Mouse (Mus musculus) retina, postnatal 1 day (tissue): ENCODE results near the gene Rapsn.

Experiments
- DNase-seq: peaks from one replicate; pipeline ENCODE4 v3.0.0-alpha.2; 2012

Gene Rapsn

DNA sequence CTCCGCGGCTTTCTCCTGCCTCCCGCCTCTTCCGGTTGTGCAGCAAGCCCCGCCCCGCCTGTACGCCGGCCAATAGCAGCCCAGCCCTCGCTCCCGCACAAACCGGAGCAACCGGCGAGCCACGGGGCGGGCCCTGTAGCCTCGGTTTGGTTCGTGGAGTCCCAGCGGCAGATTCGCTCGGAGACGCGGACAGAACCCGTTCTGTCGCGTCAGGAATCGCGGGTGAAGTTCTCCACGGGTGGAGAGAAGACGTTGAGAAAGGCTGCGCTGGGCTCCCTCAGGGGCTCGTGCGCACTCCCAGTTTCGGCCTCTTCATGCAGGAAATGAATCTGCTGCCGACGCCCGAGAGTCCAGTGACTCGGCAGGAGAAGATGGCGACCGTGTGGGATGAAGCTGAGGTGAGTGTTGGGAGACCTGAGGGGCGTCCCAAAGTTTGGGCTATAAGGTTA lies 18.5 kb downstream of the Rapsn start, which contains the start of gene Psmc3:
Psmc3 (plus strand) TSS at position 76 of the 449 bp plus-strand sequence.
- peak; percentile 96 for DNase-seq

DNA sequence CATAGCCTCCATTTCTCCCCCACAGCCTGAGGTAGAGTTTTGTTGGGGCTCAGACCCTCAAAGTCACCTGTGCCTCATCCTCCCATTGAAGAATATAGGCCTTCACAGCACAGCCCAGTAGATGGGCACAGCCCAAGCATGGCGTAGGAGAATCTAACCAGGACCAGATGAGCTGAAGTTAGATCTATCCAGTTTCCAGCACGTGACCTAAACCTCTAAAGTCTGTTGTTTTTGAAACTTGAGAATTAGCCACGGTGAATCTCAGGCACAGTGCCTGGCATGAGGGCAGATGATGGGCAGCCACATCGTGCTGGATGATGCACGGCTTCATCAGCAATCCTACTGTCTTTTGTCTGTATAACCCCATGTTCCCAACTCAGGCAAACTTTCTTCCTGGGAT lies 23.0 kb downstream of the Rapsn start:
- DNase-seq: no peak

DNA sequence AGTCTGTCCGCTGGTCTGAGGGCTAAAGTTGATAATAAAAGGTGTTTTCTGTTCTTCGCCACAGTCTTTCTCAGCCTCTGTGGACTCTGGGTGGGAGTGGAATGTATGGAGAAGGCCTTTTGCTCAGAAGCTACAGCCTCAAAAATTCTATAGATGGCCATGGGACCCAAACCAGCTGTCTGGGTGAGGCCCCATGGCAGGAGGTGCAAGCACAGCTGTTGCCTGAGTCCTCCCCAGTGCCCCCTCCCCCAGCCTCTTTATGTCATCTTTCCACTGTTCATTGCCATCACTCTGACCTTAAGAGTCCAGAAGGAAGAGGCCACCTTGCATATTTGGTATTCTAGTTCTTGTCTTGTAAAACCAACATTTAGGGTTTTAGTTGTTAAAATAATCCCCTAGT lies 24.0 kb downstream of the Rapsn start:
- DNase-seq: no peak

DNA sequence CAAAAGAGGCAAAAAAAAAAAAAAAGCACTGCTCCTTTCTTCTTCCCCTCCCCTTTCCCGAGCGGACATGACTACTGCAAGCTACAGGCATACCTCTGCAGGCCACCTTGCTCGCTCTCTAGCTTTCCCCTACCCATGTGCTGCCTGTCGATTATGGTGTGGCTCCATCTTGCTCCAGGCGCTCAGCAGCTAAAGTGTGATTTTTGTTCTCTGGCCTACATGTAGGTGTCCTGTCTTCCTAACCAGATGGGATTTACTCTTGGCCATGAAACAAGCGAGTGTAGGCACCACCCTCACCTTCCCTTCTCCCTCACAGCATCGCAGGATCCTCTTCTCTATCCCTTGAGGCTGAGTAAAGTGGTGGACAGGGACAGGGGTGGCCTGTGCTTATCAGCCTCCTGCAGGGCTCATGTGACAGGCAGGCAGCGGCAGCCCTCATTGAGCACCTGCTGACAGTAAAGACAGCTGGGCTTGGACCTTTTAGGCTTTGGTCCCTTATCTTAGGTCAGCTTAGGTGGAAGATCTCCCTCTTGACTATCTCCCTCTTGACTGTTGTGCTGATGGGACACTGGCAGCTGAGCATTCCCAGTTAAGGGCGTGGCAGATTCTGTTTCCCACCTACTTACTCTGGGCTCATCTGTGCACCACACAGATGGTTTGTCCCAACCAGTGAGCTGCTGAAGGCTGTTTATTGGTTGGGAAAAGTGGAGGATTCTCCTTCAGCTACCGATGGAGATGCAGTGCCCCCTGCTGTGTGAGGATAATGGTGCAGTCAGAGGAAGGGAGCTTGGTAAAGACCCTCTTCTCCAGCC lies 25.3 kb downstream of the Rapsn start:
- peak; percentile 74 for DNase-seq

DNA sequence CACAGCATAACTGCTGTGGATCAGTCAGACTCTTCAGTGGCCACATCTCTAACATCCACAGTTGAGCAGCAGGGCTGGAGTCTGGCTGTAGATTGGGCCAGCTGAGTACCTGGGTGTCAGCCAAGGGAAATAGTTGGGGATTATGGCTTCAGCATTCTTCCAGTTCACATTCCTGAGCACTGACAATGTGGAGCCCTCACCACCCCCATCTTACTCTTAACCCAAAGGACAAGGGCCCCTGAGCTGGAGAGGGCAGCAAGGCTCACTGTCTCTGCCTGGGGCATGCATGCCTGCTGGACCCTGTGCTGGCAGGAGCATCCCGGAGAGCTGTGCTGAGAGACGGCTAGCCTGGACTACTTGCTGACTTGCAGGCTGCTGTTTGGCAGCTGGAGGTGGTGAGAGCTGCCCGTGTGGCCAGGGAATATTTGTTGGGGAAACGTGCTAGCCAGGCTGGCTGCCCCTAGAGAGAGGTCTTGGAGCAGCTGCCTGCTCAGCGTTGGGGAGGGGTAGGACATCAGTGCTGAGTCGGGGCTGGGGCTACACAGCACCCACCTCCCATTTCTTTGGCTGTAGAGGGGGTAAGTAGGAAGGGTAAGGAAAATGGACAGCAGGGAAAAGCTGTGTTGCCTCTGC lies 26.5 kb downstream of the Rapsn start:
- no peak for DNase-seq

DNA sequence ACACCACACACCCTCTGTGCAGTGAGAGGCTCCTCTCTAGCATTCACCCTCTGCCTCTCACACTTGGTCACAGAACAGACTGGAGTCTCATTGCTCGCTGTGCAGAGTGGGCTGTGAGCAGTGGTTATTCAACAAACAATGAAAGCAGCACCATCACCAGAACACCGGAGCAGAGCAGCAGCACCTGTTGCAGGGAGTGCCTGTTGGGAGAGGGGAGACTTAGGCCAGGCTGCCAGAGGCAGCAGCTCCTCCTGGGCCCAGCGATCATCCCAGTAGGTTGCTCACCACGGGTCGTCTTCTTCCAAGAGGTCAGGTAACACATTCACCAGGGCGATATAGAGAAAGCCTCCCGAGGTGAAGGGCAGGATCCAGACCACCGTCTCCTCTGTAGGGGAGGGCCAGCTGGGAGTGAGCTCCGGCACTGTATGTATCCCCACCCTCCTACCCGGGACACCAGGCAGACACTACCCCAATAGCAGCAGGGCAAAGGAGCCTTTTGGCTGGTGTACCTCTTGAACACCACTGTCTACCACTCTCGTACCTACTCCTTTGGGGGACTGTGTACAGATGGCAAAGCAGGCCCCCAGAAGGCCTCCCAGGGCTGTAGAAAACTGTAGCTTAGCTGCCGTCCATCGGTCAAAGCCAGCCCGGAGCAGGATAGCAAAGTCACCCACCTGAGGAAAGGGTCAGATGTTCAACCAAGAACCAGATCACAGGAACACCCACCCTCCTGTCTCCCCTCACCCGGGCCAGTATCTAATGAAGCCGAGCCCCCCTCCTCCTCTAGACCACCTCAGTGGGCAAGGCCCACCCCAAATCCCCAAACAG lies 27.6 kb downstream of the Rapsn start:
- no peak for DNase-seq

DNA sequence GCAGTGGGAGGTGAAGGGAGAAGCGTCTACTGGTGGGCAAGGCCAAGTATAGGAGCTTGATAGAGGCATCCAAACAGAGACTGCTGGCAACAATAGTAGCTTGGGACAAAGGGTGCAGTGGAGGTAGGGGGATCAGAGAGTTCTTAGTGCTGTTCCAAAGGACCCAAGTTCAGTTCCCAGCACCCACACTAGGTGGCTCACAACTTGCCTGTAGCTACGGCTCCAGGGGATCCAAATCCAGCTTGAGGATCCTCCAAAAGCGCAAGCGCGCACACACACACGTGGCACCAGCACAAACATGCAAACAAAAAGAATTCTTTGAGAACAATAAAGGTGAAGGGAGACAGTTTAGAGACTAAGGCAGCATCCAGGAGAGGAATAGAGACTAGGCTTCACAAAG lies 28.8 kb downstream of the Rapsn start:
- no peak for DNase-seq

DNA sequence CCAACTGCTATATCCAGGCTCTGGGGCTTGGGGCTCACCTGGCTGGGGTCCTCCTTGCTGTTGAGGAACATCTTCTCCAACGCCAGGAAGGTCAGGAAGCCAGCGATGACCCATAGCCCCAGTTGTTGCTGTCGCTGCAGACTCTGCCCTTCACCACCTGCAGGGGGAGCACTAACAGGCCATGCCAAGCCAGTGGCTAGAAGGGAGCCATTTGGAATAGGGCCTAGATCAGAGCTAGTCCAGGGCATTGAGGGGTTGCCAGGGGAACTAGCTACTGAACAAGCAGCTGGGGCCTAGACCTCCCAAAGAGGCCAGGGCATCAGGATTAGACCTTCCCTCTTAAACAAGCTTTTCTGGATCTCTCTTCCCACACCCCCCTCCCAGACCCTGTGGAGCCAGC lies 30.1 kb downstream of the Rapsn start:
- DNase-seq: peak; percentile 71

DNA sequence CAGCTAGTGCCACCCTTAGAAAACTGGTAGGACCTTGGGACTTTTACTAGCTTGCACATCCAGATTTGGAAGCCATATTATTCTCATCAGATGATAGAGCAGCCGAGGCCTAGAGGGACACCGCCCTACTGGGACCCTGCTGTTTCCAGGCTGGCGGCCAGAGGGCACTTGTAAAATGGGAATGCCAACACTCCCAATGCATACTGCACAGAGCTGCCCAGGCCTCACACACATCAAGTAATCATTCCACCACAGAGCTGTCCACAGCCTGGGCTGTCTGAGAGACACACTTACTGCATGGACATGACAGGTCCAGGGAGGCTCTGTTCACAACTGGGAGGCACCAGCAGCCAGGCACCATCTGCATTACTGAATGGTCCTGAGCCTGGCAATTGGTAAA lies 31.0 kb downstream of the Rapsn start:
- no peak for DNase-seq

DNA sequence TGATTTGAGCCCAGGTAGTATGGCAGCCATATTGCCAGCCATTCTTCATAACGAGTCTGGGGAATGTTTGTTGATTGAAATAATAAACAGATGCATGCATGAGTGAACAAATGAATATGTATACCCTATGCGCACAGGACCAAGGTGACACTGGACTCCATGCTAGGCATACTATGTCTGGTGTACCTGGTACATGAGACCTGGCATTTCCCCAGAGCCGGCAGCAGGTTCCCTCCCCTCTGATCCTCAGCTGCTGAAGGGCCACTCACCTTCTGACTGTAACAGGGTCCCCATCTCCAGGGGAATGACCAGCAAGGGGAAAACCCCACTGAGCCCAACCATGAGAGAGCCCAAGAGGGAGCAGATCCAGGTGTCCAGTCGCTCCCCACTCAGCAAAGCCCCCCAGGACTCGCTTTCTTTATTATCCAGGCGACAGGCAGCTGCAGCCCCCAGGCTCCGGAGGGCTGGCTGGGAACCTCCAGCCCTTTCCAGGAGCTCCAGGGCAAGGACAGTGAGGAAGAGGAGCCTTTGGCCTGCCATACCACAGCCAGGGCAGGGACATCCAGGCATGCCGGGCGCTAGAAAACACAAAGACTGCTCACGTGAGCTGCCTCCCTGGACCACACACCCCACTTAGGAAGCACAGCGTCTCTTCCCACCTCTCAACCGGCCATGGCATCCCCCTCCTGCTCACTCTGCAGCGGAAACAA lies 32.9 kb downstream of the Rapsn start:
- no peak for DNase-seq

DNA sequence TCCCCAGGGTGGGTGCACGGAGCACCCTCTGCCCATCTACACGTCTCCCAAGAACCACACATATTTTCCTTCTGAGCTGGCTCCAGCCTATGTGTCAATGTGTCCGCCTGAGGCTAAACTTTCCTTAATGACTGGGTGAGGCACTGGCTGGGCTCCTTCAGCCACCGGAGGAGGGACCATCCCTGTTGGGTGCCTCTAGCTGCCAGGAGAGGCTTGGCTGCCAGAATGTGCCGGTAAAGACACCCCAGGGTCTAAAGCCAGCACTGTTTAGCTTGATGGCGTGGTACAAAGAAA lies 33.4 kb downstream of the Rapsn start:
- no peak for DNase-seq

DNA sequence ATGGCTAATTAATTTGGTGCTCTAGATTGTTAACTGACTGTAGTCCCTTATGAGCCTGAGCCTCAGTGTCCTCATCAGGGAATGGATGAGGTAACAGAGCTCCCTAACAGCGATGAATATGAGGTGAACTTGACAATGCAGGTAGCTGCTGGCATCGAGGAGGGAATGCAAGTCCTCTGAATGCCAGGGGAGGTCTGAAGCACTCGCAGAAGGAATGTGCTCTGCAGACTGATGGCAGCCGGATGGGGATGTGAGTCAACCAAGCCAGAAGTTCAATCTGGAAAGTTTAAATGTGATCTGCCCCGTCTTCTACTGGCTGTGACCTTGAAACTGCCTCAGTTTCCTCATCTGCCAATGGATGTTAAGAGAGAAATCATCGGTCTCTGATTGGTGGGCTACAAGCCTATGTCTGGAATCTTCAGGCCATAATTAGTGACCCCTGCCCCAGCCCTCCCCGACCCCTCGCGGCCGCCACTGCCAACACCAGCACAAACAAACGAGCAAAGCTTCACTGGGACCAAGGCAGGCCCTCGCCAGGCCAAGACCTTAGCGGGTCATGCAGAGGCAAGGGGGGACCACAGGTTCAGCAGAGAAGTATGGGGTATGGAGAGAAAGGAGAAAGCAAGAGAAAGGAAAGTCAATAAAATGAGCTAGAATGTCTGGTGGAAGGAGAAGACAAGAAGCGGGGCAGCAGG lies 34.0 kb downstream of the Rapsn start:
- DNase-seq: no peak

DNA sequence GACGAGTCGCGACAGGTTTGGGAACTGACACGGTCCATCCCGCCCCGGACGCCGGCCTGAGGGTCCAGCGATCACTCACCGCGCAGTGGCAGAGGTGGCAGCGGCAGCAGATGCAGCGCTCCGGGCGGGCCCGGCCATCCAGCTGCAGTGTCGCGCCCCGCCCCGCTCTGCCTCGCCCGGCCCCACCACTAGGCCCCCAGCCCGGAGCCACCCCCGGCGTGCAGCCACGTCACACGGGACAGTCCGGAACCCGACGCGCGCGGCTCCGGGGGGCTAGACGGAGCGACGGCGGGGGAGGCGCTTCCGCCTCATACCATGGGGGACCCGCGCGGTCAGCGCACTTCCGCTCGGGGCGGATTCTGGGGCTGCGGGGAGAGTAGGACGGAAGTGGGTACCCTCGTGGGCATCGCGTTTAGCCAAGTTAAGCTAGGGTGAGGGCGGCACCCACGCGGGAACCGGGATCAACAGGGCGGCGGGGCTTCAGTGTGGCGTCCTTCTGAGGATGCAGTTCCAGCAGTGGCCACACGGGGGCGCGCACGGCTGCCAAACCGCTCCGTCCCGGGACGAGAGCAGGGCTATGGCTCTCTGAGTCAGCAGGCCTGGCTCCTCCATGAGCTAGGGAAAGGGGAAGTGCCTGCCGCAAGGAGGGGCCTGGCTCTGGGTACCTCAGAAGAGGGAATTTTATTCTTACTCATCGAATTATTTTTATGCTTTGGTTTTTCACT lies 34.8 kb downstream of the Rapsn start, which contains the start of gene Slc39a13:
Slc39a13 (minus strand) TSS at position 342 of the 725 bp plus-strand sequence.
- peak; percentile 97 for DNase-seq

DNA sequence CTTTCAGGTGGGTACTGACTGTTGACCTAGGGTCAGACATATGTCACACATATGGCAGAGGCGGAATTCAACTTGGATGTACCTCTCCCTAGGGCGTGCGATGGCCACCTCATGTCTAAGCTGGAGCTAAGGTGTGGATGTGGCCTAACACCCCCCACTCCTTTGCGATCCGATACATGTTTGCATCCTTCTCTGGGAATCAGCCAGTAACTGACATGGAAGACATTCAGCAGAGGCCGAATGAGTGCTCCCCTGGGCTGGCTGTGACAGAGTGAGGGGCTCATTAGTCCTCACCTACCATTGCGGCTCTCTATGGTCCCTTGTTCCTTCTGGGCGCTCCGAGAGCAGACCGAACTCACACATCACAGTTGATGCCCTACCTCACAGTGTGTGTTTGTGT lies 35.6 kb downstream of the Rapsn start:
- DNase-seq: no peak

DNA sequence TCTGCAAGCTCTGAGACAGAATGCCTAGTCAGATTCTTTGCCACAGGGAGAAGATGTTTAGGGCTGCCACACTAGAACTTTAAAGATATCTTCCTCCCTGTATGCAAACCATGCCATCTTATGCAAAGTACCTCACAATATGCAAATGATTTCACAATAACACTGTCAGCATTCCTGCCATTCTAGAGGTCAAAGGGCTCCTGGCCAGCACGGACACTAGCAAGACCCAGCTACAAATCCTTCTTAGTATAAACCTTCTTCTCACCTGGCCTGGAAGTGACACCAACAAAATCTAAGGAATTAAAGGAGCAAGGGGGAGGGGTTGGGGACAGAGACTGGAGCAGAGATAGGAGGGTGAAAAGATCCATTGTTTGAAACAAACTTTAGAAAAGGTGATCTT lies 36.7 kb downstream of the Rapsn start:
- DNase-seq: no peak

DNA sequence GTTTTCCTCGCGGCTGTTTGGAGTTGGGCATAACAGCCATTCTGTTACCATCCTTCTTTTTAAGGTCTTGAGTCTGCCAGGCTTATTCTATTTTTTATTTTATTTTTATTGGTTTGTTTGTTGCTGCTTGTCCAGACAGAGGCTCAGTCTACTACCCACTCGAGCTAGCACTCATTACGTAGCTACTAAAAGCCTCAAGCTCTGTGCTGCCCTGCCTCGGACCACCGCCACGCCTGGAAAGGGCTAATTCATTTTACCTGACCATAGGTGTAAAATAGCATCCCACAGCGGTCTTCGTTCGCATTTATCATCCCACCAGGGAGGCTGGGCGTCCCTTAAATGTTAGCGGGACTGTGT lies 42.5 kb downstream of the Rapsn start:
- no peak for DNase-seq

DNA sequence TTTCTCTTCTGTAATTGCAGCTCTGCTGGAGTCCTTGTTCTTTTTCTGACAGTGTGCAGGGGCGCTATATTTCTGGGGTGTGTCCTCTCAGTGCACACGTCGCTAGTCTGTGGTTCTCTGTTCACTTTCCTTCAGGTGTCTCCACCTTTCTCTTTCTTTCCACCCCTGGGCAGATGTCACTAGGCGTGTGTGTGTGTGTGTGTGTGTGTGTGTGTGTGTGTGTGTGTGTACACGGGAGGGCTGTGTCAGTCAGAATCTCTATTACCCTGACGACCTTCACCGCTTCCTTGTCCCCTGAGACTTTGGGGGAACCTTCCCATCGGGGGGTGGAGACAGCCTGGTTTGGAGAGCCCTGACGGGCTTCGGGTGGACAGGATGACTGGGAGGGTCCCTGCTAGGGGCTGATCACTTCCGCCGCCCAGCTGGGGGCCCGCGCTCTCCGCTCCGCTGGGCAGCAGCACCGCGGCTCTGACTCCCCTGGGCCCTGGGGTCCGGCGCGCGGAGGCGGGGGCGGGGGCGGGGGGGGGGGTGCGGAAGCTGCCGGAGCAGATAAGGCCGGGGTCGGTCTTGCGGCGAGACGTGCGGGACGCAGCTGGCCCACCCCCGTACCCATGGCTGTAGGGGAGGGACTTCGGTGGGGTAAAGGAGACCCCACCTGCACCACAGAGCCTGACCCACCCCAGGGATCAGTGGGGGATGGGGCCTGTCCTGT lies 43.0 kb downstream of the Rapsn start:
- peak; percentile 72 for DNase-seq

DNA sequence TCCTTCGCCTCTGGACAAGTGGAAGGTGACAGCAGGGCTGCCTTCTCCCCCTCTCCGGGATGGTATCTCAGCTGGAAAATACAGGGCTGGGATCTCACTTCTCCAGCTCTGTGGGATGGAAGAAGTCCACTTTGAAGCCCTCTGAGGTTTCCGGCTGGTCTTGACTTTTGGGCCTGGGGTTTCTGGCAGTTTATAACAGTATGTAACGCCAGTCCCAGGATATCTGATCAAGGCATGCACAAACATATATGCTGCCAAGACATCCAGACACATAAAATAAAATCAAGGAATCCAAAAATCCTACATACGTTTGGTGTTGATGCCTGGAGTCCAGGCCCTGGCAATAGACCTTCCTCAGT lies 43.6 kb downstream of the Rapsn start:
- no peak for DNase-seq

DNA sequence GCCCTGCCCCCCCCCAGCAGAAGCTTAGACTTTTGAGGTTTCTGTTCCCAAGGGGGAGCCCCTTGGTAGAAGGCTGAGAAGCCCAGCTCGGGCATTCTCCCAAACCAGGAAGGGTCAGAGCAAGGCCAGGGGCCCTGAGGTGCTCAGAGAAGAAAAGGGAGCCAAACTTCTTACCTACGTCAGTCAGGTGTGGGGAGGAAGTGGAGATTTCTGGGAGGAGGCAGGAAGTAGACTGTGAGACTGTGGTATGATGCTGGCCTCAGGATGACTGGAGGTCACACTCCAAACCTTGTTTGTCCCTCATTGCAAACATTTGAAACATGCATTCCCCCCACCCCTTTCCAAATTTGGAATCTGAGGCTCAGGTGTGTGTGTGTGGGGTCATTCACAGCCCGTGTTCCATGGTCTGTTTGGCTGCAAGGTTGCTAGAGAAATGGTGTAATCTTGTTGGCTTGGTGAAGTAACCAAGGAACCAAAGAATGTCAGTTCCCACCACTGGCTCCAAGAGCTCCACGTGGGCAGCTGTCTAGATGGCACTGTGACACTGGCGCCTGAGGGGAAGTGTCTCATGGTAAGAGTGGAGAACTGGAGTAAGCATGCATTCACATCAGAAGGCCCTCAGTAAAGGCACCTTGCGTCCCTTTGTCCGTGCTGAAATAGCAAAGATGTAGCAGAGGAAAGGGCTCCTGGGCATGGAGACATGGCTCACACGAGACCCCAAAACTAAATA lies 45.5 kb downstream of the Rapsn start:
- no peak for DNase-seq
